Mouse (Mus musculus): Measurements from ENCODE around the gene Sost. TPM values are rescaled to one million over a fixed set of nuclear protein-coding genes. Genes with fewer than 3 reads are reported as not detected.

Sost gene
- polyA plus RNA-seq (2012; rRNA removed): 0.06 and 0.12 TPM in 2 replicates

DNA sequence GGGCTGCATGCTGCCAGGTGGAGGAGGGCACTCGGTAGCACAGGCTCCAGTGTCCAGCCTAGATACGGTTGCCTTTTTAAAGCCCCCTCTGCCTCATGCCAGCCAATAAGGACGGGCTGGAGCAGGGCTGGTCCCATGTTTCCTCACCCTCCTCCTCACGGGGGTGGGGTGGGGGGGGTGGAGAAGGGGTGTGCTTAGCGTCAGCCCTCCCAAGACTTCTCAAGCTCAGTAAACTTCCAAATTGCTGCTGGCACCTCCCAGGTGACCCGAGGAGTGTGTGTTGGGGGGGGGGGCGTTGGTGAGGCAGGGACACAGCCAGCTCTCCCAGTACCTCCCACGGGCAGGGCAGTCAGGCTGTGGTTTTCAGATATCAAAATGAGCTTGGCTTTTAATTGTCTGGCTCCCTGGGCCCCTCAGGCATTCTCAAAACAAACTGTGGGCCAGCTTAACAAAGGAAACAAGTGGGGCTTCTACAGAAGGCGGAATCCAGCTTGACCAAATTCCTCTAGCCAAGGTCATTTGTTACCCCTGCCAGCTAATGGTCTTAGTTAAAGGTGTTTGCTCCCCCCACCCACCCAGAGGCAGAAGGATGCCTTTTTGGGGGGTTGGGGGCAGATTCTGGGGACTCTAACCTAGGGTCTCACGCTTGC lies at the start of gene Sost:
Sost (minus strand) TSS at position 51 of the 650 bp plus-strand sequence.

GRCm38 (mm10) chr11:101986913-101987312 lies 20.1 kb upstream of the Sost start, which contains the start of gene Dusp3:
TSS of gene Dusp3 (minus strand) at chr11:101987013.

DNA sequence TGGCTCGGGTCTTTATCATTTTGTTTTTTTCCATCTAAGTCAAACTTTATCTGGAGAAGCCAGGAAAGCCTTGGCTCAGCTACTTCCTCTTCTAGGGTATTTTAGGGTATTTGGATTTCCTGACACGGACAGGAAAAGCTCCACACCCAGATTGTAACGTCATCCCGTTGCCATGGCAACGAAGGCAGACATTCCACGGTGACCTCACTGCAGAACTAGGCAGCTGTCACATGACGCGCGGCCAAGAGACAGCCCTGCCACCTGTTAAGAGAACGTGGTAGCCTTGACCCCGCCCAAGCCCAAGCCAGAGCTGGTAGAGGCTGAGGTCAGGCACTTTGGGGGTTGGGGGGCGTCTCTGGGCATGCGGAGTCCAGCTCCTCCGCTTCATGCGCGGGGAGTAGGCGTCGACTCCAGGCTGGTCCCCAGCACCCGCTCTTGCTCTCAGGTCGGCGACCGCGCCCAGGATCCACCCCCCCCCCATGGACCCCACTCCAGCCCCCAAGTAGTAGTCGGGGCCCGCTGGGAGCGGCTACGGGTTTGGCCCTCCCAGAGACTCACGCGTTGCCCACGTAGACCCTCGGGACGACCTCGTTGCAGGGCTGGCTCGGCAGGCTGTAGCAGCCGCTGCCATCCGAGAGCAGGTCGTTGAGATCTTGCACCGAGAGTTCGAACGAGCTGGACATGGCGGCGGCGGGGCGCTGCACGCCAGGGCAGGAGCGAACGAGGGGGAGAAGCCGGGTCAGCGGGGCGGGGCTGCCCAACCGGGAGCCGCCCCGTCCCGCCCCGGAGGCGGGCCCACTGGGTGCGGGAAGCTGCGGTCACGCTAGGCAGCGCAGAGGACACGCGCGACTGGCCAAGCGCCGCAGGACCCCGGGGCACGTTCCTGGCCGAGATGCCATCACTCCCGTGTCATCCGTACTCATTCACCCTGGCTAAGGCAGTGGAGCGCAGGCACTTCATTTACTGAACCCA lies 17.5 kb upstream of the Sost start, which contains the start of gene Cfap97d1:
Cfap97d1 (plus strand) TSS at position 226 of the 972 bp plus-strand sequence.

Other genes starting within 250 kb of the Sost start
- gene Dhx8, start 234.1 kb downstream of the Sost start, polyA plus RNA-seq (2012; rRNA removed): 3.0 and 3.3 TPM in 2 replicates
- gene Etv4, start 181.6 kb downstream of the Sost start, polyA plus RNA-seq (2012; rRNA removed): 5.7 and 8.5 TPM in 2 replicates
- gene Meox1, start 72.6 kb downstream of the Sost start, polyA plus RNA-seq (2012; rRNA removed): 0.86 and 1.0 TPM in 2 replicates
- gene Cfap97d1, start 17.3 kb upstream of the Sost start, polyA plus RNA-seq (2012; rRNA removed): not detected in 2 replicates
- 33.1 and 37.3 TPM in 2 replicates for gene Dusp3, start 20.0 kb upstream of the Sost start, polyA plus RNA-seq (2012; rRNA removed)
- gene Mpp3, start 61.4 kb upstream of the Sost start, polyA plus RNA-seq (2012; rRNA removed): 2.5 and 2.7 TPM in 2 replicates
- 8.6 and 13.4 TPM in 2 replicates for gene Cd300lg, start 74.5 kb upstream of the Sost start, polyA plus RNA-seq (2012; rRNA removed)
- gene Mpp2, start 121.5 kb upstream of the Sost start, polyA plus RNA-seq (2012; rRNA removed): 5.3 and 5.5 TPM in 2 replicates
- 1.8 and 2.7 TPM in 2 replicates for gene Ppy, start 134.3 kb upstream of the Sost start, polyA plus RNA-seq (2012; rRNA removed)
- gene Pyy, start 140.8 kb upstream of the Sost start, polyA plus RNA-seq (2012; rRNA removed): 111 and 118 TPM in 2 replicates
- 0.04 and 0.10 TPM in 2 replicates for gene Nags, start 178.5 kb upstream of the Sost start, polyA plus RNA-seq (2012; rRNA removed)
- 10.9 and 13.8 TPM in 2 replicates for gene Tmem101, start 189.4 kb upstream of the Sost start, polyA plus RNA-seq (2012; rRNA removed)
- gene Lsm12, start 218.3 kb upstream of the Sost start, polyA plus RNA-seq (2012; rRNA removed): 13.8 and 14.1 TPM in 2 replicates
- 52.2 and 57.6 TPM in 2 replicates for gene G6pc3, start 222.6 kb upstream of the Sost start, polyA plus RNA-seq (2012; rRNA removed)